Mouse (Mus musculus) limb, embryonic 14.5 days (tissue): ENCODE results near the gene Gm17364. TPM values are rescaled to one million over a fixed set of nuclear protein-coding genes. Genes with fewer than 3 reads are reported as not detected.

Source experiments
- ATAC-seq: fragments of 200-750 bp; cut with Nextera tagmentation; 2 replicates; pipeline ENCODE4 v1.8.0; 2017; ENCODE audit warnings: low read depth, moderate number of reproducible peaks, moderate TSS enrichment; ENCODE audit not compliant: low FRiP score
- DNase-seq: peaks from one replicate; pipeline ENCODE4 v3.0.0-alpha.2; 2015; ENCODE audit warnings: low spot score
- H3K27ac ChIP-seq: fragments of 300-500 bp; sonication (generic); replicated peaks from 2 replicates; pipeline ENCODE4 v1.5.1; 2014; ENCODE audit warnings: low read depth, mild to moderate bottlenecking, low read length, moderate library complexity, mixed read lengths
- H3K27me3 ChIP-seq: fragments of 300-500 bp; sonication (generic); 2 replicates; pipeline ENCODE4 v1.6.1; 2014; ENCODE audit warnings: low read length, mixed read lengths; ENCODE audit not compliant: control insufficient read depth, insufficient read depth
- H3K36me3 ChIP-seq: fragments of 300-500 bp; sonication (generic); 2 replicates; pipeline ENCODE4 v1.6.1; 2014; ENCODE audit warnings: mild to moderate bottlenecking, low read length, moderate library complexity, mixed read lengths; ENCODE audit not compliant: control insufficient read depth, insufficient read depth
- H3K4me1 ChIP-seq: fragments of 300-500 bp; sonication (generic); 2 replicates; pipeline ENCODE4 v1.6.1; 2014; ENCODE audit warnings: antibody characterized with exemption, low read length, mixed read lengths; ENCODE audit not compliant: control insufficient read depth, insufficient read depth
- H3K4me2 ChIP-seq: fragments of 300-500 bp; sonication (generic); replicated peaks from 2 replicates; pipeline ENCODE4 v1.6.1; 2014; ENCODE audit warnings: low read depth, mild to moderate bottlenecking, low read length, moderate library complexity; ENCODE audit not compliant: severe bottlenecking
- H3K4me3 ChIP-seq: fragments of 300-500 bp; sonication (generic); replicated peaks from 2 replicates; pipeline ENCODE4 v1.5.1; 2014; ENCODE audit warnings: low read length
- H3K9ac ChIP-seq: fragments of 300-500 bp; sonication (generic); 2 replicates; pipeline ENCODE4 v1.6.1; 2014; ENCODE audit warnings: mild to moderate bottlenecking, low read depth, low read length, moderate library complexity; ENCODE audit not compliant: severe bottlenecking
- H3K9me3 ChIP-seq: fragments of 300-500 bp; sonication (generic); 2 replicates; pipeline ENCODE4 v1.6.1; 2016; ENCODE audit warnings: low read length; ENCODE audit not compliant: control insufficient read depth
- POLR2A ChIP-seq: fragments of 200-500 bp; IDR thresholded peaks from 2 replicates; pipeline ENCODE4 v1.8.0; 2012; ENCODE audit warnings: inconsistent platforms, mild to moderate bottlenecking, moderate library complexity, borderline replicate concordance; ENCODE audit not compliant: insufficient read depth, insufficient read length; ENCODE audit errors: extremely low read depth
- WGBS: fragments of 180-500 bp; shearing (Covaris S2); extraction: QIAGEN DNeasy Blood & Tissue Kit; methylation state at CpG from one replicate; pipeline ENCODE4 v1.1.7; 2014; 5-methylcytosine and 5-hydroxymethylcytosine counted together
- polyA plus RNA-seq, 2 experiments: library from polyadenylated mRNA; depleted of rRNA in 1 of 2; stranded (reverse) in 1 of 2; unstranded in 1 of 2; fragments of >200 nt; fragmentation: Nextera tagmentation in 1 of 2; extraction: Ambion mirVana in 1 of 2; gene quantifications; 2 replicates each; pipeline versions ENCODE4 v1.2.1 to v1.2.3; 2012 to 2014

The Gm17364 gene
- polyA plus RNA-seq (2012; rRNA removed) (not detected in 2 replicates), polyA plus RNA-seq (2014; fragmentation: Nextera tagmentation; extraction: Ambion mirVana) (not detected in 2 replicates)

DNA sequence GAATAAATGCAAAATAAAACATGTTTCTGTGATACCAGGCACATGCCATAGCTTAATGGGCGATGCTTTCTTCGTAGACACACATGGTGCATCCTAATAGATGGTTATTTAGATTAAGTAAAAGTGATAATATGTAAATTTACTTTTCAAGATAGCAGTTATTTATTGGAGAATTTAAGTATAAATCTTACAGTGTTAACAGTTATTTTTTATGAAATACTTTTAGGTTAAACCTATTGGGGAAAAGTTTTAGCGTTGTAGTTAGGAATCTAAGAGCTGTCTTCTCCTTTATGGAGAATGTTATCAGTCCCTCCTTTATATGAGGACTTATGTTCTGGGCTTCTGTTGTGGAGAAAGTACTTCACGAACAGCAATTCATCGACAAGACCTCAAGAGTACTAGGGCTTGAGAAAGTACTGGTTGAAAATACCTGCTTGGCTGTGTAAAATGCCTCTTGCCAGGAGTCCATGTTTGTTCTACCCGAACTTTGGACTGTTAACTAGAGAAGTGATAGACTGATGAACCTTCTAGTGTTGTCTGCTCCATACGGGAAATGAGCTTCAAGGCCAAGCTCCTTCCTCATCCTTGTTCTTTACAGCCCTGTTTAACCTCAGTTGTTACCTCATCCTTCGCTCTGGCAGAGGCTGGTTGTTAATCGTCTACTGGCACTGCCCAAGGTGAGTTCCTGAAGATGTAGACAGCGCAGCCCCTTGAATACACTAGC, at the start of gene Gm17364:
Gene Gm17364 (minus strand): TSS at position 51 of the 724 bp plus-strand sequence.
- Histone ChIP-seq H3K9ac (no peak within 1 kb of the TSS), H3K9me3 (no peaks in the 10 kb centered on the region), H3K4me2 (no peak within 1 kb of the TSS), H3K27me3 (no peaks in the 10 kb centered on the region), H3K4me1 (no peaks in the 10 kb centered on the region), H3K27ac (no peak within 1 kb of the TSS), H3K4me3 (no peak within 1 kb of the TSS), H3K36me3 (peaks cover 7% of the 10 kb centered on the region; the same call in 1 of the 2 replicates)
- DNase-seq, result no peak
- no peak for ATAC-seq
- TF ChIP-seq POLR2A, result no peak
- 94% methylated on average over 10 of the region's 10 CpGs for WGBS

DNA sequence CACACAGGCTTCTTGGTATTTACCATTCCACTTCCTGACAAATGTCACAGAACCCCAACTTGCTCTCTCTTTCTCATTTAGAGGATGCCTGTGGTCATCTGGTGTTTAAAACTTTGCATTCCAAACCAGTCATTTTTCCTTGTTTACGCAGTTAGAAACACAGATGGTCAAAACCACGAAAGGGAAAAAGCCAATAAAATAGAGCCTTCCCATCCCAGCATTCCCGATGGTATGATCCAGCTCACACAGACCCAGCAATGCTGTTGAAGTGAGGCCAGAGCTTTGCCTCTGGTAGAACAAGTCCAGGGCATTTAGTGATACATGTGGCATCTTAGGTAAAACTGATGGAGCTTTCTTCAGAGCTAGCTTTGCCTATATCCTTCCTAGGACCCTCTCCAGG, 47.7 kb upstream of the Gm17364 start:
- ATAC-seq (no peak), DNase-seq (no peak)
- no peak overlapping the region for H3K4me2 ChIP-seq
- no peaks in the 10 kb centered on the region for H3K9me3 ChIP-seq
- no peak overlapping the region for H3K4me3 ChIP-seq
- H3K4me1 ChIP-seq, result no peaks in the 10 kb centered on the region
- H3K27ac ChIP-seq, result no peak overlapping the region
- peaks cover 23% of the 10 kb centered on the region for H3K36me3 ChIP-seq
- WGBS, result 42% methylated on average over 3 of the region's 3 CpGs
- no peak overlapping the region for H3K9ac ChIP-seq
- H3K27me3 ChIP-seq, result no peaks in the 10 kb centered on the region
- TF ChIP-seq POLR2A, result no peak

DNA sequence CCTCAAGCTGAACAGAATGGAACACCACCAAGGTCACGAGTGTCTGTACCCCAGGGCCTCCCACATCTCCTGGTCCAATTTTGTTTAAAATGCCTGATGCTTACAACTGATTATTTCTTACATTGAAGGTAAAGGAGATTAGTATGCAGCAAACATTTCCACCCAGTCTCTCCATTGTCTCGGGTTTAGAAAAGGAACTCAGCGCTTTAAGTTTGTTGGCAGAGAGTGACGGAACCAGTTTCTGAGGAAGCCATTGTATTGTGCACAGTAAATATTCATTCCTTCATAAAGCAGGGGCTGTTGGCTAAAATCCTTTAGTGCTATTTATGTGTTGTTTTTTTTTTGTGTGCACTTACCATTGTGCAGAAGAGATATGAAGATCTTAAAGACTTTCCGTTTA, 47.0 kb upstream of the Gm17364 start:
- DNase-seq, result no peak
- Histone ChIP-seq H3K4me2 (no peak overlapping the region), H3K9ac (no peak overlapping the region), H3K4me1 (no peaks in the 10 kb centered on the region), H3K9me3 (no peaks in the 10 kb centered on the region), H3K4me3 (no peak overlapping the region), H3K27ac (no peak overlapping the region), H3K36me3 (peaks cover 25% of the 10 kb centered on the region), H3K27me3 (no peaks in the 10 kb centered on the region)
- no peak for ATAC-seq
- 85% methylated on average over 5 of the region's 5 CpGs for WGBS
- no peak for TF ChIP-seq POLR2A

DNA sequence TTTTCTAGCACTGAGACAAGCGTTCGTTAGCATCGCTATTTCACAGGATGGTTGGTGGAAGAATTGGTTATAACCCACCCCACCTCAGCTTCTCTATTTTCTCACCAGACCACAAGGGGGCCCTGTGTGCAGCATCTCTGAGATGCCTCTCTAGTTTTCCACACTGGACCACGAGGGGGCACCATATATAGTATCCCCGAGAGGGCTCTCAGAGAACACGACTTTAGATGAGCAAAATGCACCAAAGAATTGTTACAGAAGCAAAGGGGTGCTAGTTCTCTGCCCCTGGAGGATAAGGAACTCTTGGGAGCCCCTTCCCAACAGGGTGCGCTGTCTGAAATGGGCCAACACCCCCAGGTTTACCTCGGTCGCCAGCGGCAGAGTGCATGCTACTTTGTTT, 28.9 kb upstream of the Gm17364 start:
- H3K27me3 ChIP-seq, result no peaks in the 10 kb centered on the region
- peak; percentile 42 for DNase-seq
- ATAC-seq, result no peak
- no peaks in the 10 kb centered on the region for H3K4me1 ChIP-seq
- no peak for TF ChIP-seq POLR2A
- H3K27ac ChIP-seq, result no peak overlapping the region
- no peaks in the 10 kb centered on the region for H3K9me3 ChIP-seq
- H3K4me2 ChIP-seq, result no peak overlapping the region
- WGBS, result 57% methylated on average over 10 of the region's 10 CpGs
- no peak overlapping the region for H3K4me3 ChIP-seq
- H3K36me3 ChIP-seq, result no peaks in the 10 kb centered on the region
- no peak overlapping the region for H3K9ac ChIP-seq

DNA sequence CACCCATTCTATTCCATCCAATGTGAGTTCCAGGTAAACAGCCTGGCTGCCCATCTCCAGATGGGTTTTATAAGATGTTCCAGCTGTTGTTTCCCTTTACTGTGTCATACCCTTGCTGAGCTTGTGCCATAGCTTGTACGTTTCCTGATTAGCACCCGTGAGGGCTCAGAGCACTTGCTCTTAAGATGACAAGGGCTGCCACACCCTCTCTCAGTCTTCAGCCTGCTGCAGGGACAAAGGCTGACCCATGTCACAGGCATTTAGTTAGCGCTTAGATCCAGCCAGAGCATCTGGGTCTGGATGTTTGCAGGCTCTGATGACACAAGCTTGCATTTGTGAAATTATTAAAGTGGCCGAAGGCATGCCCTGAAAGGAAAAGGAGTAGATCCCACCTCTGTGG, 26.3 kb upstream of the Gm17364 start:
- Histone ChIP-seq H3K9ac (no peak overlapping the region), H3K4me2 (no peak overlapping the region), H3K27me3 (no peaks in the 10 kb centered on the region), H3K9me3 (no peaks in the 10 kb centered on the region), H3K27ac (no peak overlapping the region), H3K4me1 (no peaks in the 10 kb centered on the region), H3K36me3 (no peaks in the 10 kb centered on the region), H3K4me3 (no peak overlapping the region)
- WGBS, result 55% methylated on average over 4 of the region's 4 CpGs
- DNase-seq (no peak), ATAC-seq (no peak)
- no peak for TF ChIP-seq POLR2A
